Mouse (Mus musculus) kidney, adult 2 months (tissue): ENCODE results near the gene Slc22a4.

Experiments
- CTCF ChIP-seq: fragments of 200-500 bp; conservative IDR thresholded peaks from 2 replicates; pipeline ENCODE4 v1.5.1; 2011; ENCODE audit warnings: low read depth, mild to moderate bottlenecking, control low read depth, low read length, moderate library complexity, mixed read lengths; ENCODE audit not compliant: insufficient read depth, insufficient read length
- POLR2A ChIP-seq: fragments of 200-500 bp; IDR thresholded peaks from one replicate; pipeline ENCODE4 v1.6.1; 2011; ENCODE audit warnings: low read depth, low read length, control low read depth

GRCm38 (mm10) chr11:54071726-54072445 lies 44.0 kb upstream of the Slc22a4 start:
- TF ChIP-seq POLR2A = no peak
- no peak for TF ChIP-seq CTCF
